Mouse (Mus musculus): ENCODE measurements around the gene Nol10.
A peak's percentile ranks its signal among the peaks of the same experiment; 100 is the strongest.
"Not testable (repeated sequence)": the region's sequence is repeated elsewhere in the genome, so short reads cannot be mapped to it uniquely, and the experiment has no call there.

The Nol10 gene

DNA sequence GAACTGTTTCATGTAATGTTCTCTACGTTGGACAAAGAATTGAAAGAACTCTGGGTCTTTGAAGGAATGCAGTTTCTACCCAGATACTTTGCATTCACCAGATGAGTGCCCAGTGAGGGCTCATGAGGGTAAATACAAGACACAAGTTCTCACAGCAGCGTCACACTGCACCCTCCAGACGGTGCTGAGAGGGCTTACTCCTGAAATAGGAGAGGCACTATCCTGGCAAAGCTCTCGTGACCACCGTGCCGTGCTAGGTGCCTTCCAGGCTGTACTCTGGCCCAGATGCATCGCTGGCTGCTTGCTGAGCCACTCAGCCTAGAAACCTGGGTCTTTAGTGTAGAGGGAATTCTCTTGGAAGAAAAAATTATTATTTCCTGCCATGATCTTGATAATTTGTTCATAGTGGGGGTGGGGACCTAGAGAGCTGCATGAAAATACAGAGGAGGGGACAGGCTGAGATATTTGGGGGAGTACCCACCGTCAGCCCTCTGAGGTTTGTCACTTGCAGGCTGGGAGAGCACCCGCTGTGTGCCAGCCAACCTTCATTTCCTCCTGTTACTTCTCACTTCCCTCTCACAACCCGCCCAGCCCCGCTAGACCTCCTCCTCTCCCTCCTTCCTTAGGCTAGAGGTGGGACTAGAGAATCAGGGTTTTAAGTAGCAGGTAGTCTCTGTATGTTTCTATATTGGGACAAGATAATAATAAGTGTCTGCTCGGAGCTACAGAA, 63.7 kb downstream of the Nol10 start:
- peak in 1 of 2 experiments; percentile 13 for DNase-seq

DNA sequence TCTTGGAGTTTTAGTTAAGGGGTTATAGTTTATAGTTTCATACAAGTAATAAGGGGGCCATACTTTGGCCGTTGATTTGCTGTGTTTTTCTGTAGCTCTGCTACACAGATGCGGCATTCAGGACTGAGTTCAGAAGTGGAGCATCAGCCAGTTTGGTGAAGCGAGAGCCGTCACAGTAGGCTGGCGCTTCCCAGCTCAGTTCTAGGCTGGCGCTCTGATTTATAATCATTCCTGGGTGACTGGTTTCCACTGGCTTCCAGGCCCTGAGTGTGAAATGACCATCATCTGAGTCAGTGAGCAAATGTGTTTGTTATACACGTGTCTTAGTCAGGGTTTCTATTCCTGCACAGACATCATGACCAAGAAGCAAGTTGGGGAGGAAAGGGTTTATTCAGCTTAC, 66.5 kb downstream of the Nol10 start:
- no peak for DNase-seq

- DNase-seq = no peak
Measured at GRCm38 (mm10) chr12:17420168-17420810, 72.0 kb downstream of the Nol10 start.

DNA sequence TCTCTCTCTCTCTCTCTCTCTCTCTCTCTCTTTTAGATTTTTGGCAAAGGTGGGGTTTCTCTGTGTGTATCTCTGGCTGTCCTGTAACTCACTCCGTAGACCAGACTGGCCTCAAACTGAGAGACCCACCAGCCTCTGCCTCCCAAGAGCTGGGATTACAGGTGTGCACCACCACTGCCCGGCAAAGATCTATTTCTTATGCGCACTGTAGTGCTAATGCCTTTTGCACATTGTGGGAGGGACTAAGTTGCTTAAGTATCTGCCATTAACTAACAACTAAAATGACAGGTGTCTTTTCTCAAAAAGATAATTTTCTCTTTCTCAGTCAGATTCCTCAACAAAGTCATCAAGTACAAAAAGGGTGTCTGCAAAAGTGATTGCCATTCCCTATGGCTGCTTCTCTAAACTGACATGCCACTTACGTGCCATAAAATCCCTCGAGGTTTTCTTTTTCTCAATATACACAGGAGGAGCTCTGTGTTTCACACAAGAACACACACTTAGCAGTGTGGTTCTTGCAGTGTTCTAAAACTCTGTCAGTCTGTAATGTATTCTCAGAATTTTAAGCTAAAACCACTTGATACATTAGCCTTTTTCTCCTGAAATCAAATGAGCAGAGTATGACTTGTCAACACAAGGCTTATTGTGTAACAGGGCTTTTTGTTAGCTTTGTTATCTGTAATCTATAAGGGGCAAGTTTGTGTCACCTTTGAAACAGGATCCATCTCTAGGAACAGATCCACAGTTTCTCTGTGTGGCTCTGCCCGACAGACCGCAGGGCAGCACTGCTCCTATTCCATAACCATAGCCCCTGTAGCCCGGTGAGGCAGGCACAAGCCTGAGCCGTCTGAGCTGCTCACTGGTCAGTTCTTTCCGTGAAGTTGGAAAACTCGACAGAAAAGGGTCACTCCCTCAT, 77.3 kb downstream of the Nol10 start:
- DNase-seq = no peak

- DNase-seq = no peak
Measured at GRCm38 (mm10) chr12:17426735-17427134, 78.5 kb downstream of the Nol10 start.

DNA sequence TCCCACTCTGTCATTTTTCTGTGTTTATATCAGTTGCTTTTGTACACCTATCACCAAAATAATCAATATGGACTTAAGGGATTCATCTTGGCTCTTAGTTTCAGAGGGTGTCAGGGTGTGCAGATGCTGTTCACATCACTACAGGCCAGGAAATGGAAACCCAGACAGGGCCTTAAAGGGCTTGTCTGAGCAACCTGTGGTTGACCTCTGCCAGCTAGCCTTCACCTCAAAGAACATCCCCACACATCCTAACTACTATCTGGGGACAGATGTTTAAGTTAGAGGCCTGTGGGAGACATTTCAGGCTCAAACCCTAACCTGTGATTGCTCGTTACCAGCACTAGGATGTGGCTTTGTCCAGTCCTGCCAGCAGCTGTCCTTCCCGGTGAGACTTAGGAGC, 82.3 kb downstream of the Nol10 start:
- no peak for DNase-seq

DNA sequence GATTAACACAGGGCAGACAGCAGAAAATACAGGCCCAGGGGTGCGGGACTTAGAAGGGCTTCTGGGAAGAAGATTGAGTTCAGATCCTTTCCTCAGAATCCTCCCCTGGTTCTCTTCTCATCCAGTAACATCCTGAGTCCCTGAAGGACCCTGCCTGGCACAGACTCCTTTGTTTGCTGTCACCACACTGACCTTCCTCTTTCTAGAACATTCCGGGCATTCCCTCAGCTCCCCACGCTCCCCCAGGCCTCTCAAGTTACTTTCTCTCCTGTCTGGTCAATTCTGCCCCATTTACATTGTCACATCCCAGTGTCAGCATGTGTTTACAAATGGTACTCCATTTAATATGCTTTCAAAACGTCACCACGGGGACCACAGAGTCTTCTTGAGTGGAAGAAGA, 82.9 kb downstream of the Nol10 start:
- DNase-seq = no peak

GRCm38 (mm10) chr12:17431812-17432332, 83.6 kb downstream of the Nol10 start:
- no peak for DNase-seq

DNA sequence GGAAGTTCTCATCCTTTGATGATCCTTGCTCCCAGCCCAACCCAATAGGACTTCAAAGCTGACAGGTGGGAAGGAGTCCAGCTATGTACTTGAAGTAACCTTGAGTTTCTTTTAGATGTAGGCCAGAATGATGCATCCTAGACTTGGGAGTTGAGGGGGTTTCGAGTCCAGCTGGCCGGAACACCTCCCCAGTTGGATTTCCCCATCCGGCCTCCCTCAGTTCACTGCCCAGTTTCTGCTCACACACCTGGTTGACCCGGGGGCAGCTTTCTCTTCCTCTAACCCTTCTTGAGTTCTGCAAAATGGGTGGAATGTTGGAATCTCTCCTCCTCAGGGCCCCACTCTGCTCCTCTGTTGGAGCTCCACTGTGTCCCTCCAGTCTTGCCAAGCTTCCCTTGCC, 85.5 kb downstream of the Nol10 start:
- no peak for DNase-seq

GRCm38 (mm10) chr12:17436471-17436870, 88.2 kb downstream of the Nol10 start:
- DNase-seq = no peak

DNA sequence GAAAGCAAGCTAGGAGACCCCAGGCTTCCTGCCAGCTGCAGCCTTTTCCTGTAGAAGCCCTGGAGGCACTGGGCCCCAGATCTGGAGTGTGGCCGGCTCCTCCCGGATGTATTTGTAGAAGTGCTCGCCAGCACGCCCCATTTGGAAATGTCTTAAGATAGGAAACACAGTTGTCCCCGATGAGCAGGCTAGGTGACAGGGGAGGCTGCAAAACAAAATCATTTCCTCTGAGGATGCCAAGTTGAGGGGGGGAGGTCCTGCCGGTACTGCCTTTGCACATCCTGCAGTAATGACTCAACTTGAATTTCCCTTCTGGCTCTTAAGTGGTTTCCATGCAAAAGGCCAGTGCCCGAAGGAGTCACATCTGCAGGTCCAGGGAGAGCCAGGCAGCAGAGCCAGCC, 92.0 kb downstream of the Nol10 start:
- no peak for DNase-seq

DNA sequence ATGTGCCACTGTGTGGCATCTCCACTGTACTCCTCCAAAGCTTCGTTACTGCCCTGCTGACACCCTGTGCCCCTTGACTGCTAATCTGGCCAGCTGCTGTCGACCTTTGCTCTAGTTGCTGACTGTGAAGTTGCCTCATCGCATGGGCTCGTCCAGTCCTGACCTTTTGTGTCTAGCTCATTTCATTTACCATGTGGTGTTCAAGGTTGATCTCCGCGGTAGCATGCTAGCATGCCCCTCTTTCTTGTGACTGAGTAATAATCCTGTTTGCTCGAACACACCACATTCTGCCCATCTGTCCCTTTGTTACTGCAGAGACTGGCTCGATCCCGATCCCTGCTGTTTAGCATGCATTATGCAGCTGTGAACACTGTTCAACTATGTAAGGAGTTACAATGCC, 93.2 kb downstream of the Nol10 start:
- DNase-seq = no peak

- DNase-seq = no peak
Measured at GRCm38 (mm10) chr12:17444406-17444805, 96.1 kb downstream of the Nol10 start.

GRCm38 (mm10) chr12:17445251-17445650, 97.0 kb downstream of the Nol10 start:
- no peak for DNase-seq

DNA sequence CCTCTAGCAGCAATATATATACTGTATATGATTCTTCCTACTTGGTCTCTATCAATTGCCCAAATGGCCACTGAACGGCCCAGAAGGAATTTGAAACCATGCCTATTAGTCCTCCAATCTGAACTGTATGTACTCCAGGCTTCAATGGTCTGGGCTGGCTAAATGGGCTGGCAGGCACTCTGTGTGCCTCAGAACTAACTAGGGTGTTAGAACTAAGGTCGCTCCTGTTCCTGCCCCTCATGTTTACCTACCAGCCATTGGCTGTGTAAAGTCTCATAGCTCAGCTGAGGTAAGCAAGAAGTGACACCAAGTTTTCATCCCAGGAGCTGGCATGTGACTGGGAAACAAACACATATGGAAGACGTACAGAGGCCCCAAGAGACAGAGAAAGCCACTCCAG, 100.5 kb downstream of the Nol10 start:
- DNase-seq = no peak

- no peak for DNase-seq
Measured at GRCm38 (mm10) chr12:17449661-17450091, 101.4 kb downstream of the Nol10 start.

GRCm38 (mm10) chr12:17450503-17450902, 102.2 kb downstream of the Nol10 start:
- no peak for DNase-seq

DNA sequence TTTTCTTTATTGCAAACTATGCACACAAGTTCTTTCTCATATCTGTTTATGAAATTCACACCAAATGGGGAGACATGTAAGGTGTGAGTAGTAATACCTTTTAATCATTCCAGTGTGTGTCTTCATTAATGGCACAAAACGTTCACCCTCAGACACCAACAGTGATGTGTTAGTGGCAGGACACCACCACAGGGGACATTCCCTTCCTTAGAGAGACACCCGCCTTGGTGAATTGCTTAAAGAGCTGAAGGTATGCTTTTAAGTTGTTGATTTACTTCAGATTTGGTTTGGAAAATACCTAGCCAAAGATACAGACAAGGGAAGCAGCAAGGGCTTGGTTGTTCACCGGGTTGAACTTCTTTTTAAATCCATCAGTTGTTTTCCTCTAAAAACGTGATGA, 102.7 kb downstream of the Nol10 start:
- no peak for DNase-seq

GRCm38 (mm10) chr12:17452273-17452672, 104.0 kb downstream of the Nol10 start:
- no peak for DNase-seq

DNA sequence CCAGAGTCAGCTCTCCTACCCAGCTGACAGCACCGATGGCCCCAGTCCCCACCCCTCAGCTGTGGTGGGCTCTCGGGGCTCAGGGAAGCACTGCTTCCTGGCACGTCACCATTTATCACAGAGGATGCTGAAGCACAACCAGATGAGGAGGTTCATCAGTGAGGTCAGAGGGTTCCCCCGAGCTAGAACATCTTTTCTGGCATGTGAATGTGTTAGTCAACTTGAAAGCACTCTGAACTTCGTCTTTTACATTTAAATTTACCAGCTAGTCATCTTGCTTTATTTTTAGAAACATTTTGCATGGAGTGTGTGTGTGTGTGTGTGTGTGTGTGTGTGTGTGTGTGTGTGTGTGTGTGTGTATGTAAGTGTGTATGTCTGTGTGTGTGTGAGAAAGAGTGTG, 105.7 kb downstream of the Nol10 start:
- no peak for DNase-seq

- no peak for DNase-seq
Measured at GRCm38 (mm10) chr12:17455096-17455495, 106.8 kb downstream of the Nol10 start.

- not testable (repeated sequence) for DNase-seq
Measured at GRCm38 (mm10) chr12:17459223-17459622, 111.0 kb downstream of the Nol10 start.

DNA sequence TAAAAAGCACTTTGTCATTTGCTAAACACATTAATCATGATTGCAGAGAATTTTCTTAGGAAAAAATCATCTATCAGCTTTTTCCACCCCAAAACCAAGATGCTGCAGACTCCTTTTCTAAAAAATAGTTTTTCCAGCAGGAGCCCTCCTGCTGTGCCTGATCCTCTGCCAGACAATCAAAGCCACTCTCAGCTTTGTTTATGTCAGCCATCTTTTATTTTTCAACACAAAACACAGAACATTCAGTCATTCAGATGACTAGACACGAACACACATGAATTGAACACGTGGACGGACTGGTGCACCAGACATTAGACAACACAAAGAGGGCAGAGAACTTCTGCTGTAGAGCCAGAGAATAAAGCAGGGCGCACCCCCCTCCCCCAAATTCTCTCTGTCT, 115.4 kb downstream of the Nol10 start:
- DNase-seq = no peak
